1 mouse cellular context compared by ENCODE assay signal in the genomic region with DNA sequence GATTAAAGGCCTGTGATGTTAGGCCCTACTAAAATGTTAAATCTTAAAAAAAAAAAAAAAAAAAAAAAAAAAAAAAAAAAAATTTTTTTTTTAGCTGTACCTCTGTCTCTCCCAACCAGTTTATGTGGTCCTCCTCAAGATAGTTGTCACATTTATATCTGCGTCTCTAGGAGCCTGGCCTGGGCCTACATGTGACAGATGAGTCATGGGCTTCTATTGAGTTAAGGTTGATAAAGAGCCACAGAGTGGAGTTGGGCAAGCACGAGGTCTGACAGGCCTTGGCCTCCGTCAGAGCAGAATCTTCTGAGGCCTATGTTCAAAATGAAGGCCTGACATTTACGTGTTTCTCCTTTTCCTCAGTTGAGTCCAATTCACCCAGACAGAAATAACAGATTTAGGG.
A peak's percentile ranks its signal among the peaks of the same experiment; 100 is the strongest.
TF ChIP-seq lines count a peak whose summit lies in the region.

No protein-coding gene starts in this region.

TF ChIP-seq in MEL, 35 proteins besides CTCF, POLR2A, EP300 and RAD21 (continued from another document):
- TF ChIP-seq ELF1 (IDR thresholded peaks at IDR 0.05; ENCODE audit: low read depth, low read length), result no peak
- TF ChIP-seq HCFC1 (IDR thresholded peaks at IDR 0.05; ENCODE audit: low read depth, low read length), result peak; percentile 33; the same call in 1 of the 2 replicates
- 0 out of 2 replicates have a peak, but pooled peaks have one; percentile 10 for TF ChIP-seq TBP (IDR thresholded peaks at IDR 0.05; ENCODE audit: low read depth, low read length)
- no peak for TF ChIP-seq E2F4 (IDR thresholded peaks at IDR 0.05; ENCODE audit: borderline replicate concordance, low read depth, low read length)
- peak; percentile 77; the same call in 1 of the 2 replicates for TF ChIP-seq JUND (IDR thresholded peaks at IDR 0.05; ENCODE audit: low read depth, low read length)
- TF ChIP-seq USF2 (IDR thresholded peaks at IDR 0.05; ENCODE audit: borderline replicate concordance in 1 of 2, insufficient read depth in 1 of 2, low read depth in 1 of 2, low read length in 2 of 2), result no peak
- TF ChIP-seq SMC3 (IDR thresholded peaks at IDR 0.05; ENCODE audit: low read depth, low read length), result no peak
- TF ChIP-seq POLR2AphosphoS5 (IDR thresholded peaks at IDR 0.05; ENCODE audit: borderline replicate concordance, low read depth, low read length), result no peak
- TF ChIP-seq MXI1 (IDR thresholded peaks at IDR 0.05; ENCODE audit: low read depth, low read length), result peak; percentile 66; the same call in 1 of the 2 replicates
- TF ChIP-seq ETS1 (IDR thresholded peaks at IDR 0.05; ENCODE audit: low read depth, low read length), result peak; percentile 66
- peak; percentile 95 for TF ChIP-seq MAX (IDR thresholded peaks at IDR 0.05; ENCODE audit: low read length)
- TF ChIP-seq TAL1 (IDR thresholded peaks at IDR 0.05; ENCODE audit: low read length), result no peak
